Mouse (Mus musculus) heart, adult 8-10 months (tissue): ENCODE results near the gene Rnf227. TPM values are rescaled to one million over a fixed set of nuclear protein-coding genes. Genes with fewer than 3 reads are reported as not detected.
A peak's percentile ranks its signal among the peaks of the same experiment; 100 is the strongest.

Source experiments
- DNase-seq: peaks from one replicate; pipeline ENCODE4 v3.0.0; 2022; ENCODE audit warnings: low spot score
- total RNA-seq, 4 experiments: library from RNA; stranded (reverse); gene quantifications; 2 replicates each; pipeline ENCODE4 v1.2.4; 2022

Rnf227 gene
- total RNA-seq, 4 experiments from 2014 or later = 0.34 to 0.44 (median 0.39) TPM

DNA sequence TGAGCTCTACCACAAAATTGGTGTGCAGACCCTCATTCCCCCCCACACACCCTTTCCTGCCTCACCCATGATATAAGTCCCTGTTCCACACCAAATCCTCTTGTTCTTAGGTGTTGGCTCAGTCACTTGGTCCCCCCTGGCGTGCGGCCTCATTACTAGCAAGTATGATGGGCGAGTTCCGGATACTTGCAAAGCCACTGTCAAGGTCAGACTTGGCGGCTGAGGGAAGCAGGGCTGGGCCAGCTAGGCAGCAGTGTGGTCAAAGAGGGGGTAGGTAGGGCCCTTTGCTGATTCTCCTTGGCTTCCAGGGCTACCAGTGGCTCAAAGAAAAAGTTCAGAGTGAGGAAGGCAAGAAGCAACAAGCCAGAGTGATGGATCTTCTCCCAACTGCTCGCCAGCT, 9.1 kb upstream of the Rnf227 start:
- no peak for DNase-seq

DNA sequence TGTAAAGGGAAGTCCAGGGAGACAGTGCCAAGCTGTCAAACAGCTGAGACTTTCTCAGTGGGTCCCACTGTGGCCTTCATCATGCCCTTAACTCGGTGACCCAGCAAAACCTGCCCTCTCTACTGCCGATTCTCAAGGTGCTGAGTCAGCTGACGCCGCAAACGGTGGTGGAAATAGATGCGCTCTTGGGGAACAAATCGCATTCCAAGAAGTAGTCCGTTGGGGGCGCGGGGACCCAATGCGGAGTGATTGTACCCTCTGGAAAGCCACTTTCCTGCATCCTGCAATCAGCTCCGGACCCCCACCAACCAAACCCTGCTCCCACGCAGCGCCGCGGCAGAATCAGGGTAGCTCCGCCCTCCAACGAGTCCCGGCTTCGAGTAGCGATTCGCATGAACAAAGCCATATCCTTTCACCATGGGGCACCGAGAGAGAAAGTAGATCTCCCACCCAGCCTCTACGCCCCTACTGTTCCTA, 8.3 kb upstream of the Rnf227 start:
- DNase-seq = peak; percentile 60

DNA sequence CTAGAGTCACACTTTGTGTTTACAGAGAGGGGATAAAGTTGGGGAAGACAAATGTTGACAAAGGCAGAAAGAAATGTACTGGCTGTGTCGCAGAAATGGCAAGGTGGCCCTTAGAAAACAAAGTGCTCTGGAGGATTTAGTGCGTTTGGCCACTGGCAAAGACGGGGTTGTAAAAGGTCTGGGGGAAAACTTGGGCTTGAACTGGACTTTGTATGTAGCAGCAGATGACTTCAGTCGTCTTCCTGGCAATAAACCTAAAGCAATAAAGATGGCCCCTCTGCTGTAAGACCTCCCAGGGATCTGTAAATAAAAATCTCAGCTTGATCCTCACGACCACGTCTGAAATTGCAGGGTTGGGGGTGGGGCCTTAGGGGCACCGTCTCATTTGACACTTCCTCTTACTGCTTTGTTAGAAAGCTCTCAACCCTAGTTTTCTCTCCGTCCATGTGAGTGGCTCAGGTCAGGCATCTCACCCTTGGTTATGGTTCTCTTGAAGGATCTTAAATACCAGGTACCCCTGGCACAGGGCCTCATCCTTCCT, 7.5 kb upstream of the Rnf227 start:
- no peak for DNase-seq

DNA sequence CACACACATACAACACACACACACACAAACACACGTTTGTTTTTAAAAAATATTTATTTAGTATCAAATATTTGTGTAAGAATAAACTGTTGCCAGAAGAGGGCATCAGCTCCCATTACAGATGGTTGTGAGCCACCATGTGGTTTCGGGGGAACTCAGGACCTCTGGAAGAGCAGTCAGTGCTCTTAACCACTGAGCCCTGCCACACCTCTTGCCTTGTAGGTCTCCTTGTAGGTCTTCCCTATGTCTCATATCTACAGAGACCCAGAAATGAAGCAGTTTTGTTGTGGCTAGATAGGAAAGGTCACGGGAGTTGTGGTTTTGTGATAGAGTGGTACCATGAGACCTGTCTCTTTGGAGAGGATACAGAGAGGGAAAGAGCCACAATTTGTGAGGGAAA, 6.3 kb upstream of the Rnf227 start:
- no peak for DNase-seq

DNA sequence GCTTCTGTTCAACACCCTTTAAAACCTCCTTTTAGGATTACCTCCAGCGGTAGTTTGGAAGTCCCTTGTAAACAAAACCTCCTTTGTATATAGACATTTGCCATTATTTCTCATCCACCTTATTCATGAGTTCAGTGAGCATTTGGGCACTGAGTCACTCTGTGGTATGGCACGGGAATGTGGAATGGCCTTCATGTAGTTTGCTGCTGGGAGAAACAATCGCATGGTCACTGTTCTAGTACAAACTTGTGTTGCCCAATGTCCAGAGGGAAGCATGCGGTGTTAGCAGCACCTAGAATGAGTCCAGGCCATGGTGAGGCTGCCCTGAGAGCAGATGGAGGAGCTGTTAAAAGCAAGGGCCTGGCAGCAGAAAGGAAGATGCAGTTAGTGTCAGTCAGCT, 5.5 kb upstream of the Rnf227 start:
- DNase-seq = no peak

DNA sequence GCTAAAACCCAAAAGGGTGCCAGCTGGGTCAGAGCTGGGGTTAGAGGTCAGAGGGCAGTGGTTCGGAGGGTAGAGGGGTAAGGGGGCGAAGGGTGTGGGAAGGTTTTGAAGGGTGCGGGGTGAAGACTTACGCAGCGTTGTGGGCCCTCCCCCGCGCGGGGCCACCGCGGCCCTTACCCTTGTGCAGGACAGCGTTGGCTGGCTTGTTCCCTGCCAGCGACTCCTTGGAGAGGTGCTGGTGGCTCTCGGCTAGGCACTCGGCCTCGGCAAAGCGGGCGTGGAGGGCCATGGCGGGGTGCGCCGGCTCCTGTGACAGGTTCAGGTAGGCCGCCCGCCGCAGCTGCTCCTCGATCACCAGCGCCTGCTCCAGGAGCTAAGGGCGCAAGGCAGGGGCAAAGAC, 6.2 kb downstream of the Rnf227 start:
- DNase-seq = no peak

DNA sequence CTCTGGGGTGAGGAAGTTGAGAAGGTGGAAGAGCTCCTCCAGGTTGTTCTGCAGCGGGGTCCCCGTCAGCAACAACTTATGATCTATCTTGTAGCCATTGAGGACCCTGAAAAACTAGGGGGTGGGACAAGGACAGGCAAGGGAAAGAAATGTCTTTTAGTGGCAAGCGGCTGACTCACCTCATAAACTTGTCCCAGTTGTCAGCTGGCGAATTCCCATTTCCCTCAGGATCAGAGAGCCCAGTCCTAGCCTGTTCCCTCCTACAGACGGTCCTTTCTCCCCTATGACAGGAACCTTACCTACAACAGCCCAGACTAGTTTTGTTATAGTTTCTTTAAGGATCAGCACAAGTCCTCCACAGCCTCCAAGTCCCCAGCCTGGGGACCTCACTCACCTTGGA, 16.3 kb downstream of the Rnf227 start:
- DNase-seq = no peak

DNA sequence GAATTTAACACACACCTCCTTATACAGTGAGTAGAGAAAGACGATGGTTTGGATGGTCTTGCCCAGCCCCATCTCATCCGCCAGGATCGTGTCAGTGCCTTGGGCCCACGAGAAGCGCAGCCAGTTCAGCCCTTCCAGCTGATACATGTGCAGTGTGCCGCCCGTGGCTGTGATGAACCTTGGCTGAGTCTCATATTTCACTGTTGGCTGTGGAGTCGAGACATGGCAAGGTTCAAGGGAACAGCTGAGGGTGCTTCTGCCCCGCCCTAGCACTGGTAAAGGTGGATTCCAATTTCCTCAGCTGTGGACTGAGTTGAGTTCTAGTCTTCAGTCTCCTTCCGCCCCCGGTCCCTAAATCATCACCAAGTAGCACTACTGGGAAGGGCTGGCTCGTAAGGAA, 17.4 kb downstream of the Rnf227 start:
- no peak for DNase-seq

DNA sequence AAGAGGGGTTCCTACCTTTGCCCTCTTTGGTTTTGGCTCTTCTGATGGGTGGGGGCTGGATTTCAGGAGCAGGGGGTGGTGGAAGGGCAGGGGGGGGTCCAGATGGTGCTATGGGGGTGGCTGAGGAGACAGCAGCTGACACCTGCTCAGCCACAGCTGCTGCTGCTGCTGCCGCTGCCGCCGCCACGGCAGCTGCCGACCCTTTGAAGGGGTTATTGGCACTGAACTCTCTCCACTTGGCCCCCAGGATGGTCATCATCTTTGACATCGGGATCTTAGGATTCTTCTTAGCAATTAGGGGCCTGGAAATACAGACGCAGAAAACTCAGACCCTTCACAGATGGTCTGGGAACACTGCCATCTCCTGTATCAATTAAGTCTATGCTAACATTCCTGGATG, 21.8 kb downstream of the Rnf227 start:
- no peak for DNase-seq

DNA sequence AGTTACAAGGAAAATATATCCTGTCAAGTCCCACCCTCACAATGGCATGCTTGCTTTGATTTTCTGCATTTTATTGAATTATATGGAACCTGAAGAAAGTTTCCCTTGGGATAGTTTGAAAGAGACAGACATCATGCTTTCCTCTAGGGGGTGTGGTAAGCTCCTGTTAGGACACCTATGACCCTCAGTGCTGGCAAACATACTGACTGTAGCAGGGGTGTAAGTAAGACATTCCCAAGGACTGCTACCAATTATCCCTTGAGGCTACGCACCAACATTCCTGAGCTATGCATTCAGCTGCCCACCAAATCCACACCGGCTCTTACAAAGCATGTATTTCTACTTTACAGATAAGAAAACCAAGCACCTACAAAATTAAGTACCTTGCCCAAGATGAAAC, 22.2 kb downstream of the Rnf227 start:
- no peak for DNase-seq

DNA sequence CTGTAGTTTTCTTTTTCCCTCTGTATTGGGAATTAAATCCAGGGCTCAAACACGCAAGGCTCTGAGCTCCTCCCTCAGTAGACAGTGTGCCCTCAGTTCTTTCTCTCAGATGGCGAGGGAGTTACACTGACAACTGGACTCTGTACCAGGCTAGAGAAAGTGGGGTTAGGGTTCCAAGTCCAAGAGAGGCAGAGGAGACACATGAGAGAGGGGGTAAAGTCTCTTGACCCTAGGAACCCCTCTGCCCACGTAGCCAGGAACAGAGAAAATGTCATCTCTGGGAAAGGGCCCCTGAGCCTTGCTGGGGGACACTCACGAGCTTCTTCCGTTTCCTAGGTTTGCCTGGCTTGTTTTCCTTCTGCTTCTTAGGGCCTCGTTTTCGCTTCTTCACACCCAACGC, 24.1 kb downstream of the Rnf227 start:
- DNase-seq = no peak

DNA sequence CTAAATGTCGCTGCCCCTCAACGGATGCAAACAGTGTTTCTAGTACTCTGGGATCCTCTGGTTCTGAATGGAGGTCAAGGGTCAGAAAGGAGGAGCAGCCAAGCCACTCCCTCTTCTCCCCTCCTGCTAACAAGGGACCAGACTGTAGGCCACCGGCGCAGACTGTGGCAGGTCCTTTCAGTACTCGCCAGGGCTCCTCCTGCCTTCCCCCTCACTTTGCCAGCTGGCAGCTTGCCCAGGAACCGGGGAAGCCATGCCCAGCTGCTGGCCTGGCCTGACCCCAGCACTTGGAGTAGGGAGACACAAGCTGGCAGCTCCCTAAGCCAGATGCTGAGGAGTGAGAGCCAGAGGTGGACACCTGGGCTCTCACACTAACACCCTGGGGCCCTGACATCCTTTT, 24.6 kb downstream of the Rnf227 start:
- peak; percentile 91 for DNase-seq

DNA sequence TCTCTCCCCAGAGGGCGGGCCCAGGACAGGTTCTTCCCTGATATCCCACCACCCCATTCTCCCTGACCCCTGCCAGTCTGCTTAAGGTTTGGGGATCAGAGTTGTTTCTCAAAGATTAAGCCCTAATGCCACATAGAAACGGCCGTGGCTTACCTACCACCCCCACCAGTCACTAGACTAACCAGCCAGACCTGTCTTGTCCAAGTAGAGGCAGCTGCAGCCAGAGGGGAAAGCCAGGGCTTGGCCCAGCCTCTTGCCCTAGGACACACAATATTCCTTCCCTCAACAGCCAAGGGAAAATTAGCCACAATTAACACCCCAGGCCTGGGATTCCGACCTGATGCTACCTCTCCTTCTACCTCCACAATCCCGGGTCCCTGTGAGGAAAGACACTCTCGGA, 25.5 kb downstream of the Rnf227 start:
- no peak for DNase-seq

DNA sequence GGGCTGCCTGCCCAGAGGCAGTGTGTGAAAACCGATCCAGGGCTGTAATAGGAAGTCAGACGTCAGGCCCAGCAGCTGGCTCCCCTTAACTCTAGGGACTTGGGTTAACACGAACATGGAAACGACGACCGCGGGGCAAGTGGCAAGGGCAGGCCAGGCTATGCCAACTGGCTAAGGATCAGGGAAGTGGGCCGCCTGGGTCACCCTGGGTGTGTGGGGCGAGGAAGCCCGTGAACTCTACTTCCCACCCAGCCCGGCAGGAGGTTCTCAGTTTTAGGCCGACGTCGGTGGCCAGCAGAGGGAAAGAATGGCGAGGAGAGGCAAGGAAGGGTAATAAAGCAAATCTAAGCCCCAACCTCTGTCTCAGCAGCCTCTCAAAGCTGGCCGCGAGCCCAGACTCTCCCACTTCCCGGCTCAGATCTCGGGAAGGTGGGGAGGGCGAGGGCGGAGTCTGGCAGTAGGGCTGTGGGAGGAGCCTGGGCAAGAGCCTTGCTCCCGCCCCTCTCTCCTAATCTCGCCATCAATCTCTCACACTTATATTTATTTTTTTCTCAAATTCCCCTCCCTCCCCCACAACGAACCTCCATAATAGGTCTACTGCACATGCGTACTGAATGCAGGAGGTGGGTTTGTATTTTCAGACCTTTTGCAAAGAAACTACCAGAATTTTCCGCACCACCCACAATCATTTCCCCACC, 26.0 kb downstream of the Rnf227 start:
- peak; percentile 92 for DNase-seq

DNA sequence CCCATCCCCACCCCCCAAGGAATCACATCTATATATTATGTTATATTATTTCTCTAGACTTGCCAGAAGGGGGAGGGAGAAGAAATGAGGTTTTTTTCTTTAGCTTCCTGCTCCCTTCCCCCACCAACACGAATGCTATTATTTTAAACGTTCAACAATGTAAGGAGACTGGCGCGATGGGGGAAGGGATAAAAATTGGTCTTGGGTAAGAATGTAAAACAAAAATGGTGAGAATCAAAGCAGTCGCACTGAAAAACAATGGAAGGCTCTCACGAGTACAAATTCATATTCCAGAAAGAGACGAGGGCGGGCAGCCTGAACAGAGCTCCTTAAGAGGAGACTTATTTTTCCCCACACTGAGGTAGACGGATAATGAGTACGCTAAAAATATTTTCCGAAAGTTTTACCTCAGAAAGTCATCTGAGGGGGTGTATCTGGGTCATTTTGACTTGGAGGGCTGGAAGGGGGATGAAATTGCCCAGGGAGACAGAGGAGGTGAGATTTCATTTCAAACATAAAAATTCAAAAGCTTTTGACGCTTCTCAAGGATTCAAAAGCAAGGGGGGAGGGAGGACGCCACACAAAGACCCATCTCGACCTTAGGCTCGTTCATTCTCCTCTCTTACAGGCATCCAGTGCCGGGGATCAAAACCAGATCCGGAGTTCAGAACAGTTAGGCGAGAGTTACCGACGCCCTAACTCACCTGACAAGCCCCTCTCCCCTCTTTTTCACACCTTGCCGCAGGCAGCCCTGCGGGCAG, 26.8 kb downstream of the Rnf227 start:
- peak; percentile 52 for DNase-seq

DNA sequence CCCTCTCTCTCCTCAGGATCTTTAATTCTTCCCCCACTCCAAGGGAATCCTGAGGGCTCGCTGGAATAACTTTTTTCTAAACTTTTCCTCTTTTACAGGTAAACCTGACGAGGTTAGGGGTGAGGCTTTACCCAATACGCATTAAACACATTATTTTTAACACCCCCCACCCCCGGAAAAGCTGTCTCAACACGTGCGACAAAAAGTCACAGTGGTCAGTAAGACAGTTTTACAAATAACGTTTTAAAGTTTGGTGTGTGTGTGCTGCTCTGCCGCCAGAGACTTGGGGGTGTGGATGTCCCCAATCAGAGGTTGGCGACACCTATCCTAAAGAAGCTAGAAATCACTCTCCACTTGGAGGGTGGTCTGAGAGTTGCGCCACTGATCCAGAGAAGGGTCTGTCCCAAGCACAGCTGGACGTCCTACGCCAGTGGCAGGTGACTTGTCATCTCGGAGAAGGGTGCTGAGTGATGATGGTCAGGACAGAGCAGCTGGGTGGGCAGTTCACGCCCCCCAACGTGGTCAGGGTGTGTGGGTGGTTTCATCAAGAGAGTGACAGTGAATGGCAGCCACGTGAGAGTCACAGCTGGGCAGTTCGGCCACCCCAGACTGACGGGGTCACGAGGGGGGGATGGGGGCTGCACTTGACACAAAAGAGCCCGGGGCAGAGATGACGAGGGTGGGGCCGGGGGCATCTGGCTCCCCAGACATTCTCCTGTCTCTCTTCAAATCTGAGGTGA, 27.5 kb downstream of the Rnf227 start:
- no peak for DNase-seq

DNA sequence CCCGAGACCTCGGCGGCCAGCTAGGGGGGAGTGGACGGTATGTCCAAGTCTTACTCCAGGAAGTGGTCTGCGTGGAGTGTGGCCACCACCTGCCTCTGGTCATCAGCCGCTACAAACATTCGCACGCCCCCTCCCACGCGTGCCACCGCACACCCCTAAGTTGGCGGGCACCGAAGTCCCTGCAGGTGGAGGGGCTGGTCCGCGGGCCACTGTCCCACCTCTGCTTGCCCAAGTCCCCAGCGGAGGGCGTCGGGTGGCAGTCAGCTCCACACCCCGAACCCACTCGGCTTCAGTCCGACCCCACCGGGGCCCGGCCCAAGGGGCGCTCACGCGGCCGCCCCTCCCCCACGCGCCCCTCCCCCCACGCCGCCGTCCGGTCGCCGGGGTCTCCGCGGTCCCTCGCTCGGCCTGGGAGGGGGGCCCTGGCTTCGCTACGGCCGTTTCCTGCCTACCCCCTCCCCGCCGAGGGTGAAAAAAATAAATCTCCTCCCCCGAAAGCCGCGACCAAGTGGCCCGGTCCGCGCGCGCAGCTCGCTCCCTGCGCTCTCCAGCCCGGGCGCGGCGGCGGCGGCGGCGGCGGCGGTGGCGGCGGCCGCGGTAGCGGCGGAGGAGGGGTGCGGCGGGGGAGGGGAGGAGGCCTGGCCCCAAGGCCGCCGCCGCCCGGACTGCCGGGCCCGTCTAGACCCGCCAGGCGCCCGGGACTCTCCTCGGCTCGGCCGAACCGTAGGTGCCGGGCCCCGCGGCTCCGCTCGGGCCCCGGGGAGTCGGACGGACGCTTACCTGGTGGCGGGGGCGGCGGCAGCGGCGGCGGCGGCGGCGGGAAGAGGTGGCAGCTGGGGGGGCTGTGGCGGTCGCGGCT, 28.3 kb downstream of the Rnf227 start:
- DNase-seq = peak; percentile 28

DNA sequence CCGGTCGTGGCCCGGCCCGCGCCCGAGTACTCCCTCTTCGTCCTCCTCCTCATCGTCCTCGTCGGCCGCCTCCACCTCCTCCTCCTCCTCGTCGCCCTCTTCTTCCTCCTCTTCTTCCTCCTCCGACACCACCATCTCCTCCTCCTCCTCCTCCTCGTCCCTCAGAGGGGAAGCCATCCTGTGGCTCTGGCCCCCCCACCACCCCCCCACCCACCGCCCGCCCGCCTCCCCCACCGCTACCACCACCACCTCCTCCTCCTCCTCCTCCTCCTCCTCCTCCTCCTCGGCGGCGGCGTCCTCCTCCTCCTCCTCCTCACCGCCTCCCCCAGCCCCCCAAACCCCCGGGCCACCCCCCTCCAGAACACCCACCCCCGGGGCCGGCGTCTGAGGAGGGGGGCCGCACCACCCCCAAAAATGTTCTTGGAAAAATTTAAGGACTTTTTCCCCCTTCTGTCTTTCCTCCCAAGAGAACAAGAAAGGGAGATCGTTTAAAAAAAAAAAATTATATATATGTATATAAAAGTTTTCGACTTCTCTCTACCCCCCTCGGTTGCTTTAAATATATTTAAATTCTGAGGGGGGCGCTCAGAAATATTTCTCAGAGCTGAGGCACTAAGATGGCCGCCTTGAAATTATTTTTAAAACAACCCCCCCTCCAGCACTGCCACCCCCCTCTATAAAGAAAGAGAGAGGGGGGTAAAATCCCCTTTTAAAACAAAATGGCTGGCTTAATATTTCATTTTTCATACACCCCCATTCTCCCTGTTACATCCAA, 29.1 kb downstream of the Rnf227 start, which contains the start of gene Chd3:
Gene Chd3 (minus strand): TSS at position 192 of the 775 bp plus-strand sequence.
- no peak for DNase-seq

DNA sequence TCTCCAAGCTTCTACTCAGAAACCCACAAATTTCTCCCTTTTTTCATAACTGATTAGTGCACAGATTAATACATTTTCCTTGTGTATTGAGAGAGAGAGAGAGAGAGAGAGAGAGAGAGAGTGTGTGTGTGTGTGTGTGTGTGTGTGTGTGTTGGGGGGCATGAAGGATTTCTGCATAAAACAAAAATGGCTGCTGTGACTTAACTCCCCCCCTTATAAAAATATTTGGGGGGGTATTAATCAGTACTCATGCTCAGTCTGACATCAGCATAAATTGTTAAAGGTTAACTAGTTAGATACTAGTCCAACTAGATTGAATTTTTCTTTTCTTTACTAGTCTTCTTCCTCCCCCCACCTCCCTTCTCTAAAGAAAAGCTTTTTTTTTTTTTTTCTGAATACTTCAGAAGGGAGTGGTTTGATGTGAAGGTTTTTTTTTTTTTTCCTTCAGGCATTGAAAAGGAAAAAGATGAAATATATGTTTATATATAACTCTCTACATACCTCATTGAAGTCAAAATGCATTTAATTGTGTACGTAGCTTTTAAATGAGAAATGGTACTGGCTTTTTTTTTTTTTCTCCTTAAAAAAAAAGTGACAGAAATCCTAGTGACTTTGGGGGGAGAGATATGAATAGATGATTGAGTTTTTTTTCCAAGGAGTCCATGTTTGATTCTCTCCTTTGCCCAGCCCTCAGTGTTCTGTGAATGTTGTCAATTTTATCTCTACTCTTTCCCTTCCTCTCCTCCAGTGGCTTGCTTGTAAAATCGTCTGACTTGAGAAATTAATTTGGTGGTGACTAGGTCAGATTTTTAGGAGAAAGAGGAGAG, 29.9 kb downstream of the Rnf227 start:
- no peak for DNase-seq

DNA sequence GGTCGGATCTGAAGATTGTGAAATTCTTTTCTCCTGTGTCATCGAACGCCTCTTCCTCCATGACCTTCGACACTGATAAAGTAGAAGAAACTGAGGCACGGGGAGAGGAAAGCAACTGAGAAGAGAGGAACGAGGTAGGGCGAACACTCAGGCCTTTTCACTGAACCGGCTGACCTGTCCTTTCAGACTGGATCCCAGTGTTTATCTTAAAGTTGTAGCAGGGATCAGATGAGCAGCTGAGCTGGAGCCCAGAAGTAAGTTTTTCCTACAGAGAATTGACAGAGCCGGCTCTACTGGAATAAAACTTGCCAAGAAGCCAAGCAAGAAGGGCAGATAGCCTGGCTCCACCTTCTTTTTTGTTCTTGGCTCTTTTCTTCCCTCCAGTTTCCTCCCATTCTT, 30.6 kb downstream of the Rnf227 start:
- DNase-seq = no peak
